Mouse (Mus musculus) c-Kit-negative CD71-positive TER-119-positive erythroid progenitor cells, embryonic 14.5 days (primary cell): ENCODE data around the gene Olfr1061.
"Not testable (repeated sequence)": the region's sequence is repeated elsewhere in the genome, so short reads cannot be mapped to it uniquely, and the experiment has no call there.

Experiments used
- DNase-seq: peaks from one replicate; pipeline ENCODE4 v3.0.0-alpha.2; 2013; ENCODE audit warnings: low read depth, low spot score

Gene Olfr1061

DNA sequence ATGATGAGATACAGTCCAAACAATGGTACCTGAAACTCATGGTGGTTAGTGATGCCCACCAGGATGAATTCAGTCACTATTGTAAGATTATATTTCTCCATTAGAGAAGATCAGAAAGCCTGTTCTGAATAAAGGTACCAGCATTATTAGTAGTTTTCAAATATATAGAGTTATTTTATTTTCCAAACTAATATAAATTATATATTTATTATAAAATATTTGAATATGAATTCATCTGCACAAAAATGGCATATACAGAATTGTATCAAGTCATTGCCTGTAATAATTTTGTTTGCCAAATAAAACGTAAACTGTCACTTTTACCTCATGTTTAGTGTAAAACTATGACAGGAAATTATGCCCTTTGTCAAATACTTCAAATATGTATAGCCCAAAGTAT, at the start of gene Olfr1061:
Olfr1061 (minus strand) TSS at position 101 of the 400 bp plus-strand sequence.
- DNase-seq = no peak

DNA sequence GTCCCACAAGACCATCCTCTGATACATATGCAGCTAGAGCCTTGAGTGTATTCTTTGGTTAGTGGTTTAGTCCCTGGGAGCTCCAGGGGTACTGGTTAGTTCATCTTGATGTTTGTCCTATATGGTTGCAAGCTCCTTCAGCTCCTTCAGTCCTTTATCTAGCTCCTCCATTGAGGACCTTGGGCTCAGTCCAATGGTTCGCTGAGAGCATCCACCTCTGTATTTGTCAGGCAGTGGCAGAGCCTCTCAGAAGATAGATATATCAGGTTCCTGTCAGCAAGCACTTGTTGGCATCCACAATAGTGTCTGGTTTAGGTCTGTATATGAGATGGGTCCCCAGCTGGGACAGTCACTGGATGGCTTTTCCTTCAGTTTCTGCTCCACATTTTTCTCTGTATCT, 46.6 kb upstream of the Olfr1061 start:
- no peak for DNase-seq

DNA sequence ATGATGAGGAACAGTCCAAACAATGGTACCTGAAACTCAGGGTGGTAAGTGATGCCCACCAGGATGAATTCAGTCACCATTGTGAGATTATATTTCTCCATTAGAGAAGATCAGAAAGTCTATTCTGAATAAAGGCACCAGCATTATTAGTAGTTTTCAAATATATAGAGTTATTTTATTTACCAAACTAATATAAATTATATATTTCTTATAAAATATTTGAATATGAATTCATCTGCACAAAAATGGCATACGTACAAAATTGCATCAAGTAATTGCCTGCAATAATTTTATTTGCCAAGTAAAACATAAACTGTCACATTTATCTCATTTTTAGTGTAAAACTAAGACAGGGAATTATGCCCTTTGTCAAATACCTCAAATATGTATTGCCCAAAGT, 42.3 kb upstream of the Olfr1061 start, which contains the start of gene Olfr1066:
Olfr1066 (minus strand) TSS at position 101 of the 400 bp plus-strand sequence.
- DNase-seq = no peak

DNA sequence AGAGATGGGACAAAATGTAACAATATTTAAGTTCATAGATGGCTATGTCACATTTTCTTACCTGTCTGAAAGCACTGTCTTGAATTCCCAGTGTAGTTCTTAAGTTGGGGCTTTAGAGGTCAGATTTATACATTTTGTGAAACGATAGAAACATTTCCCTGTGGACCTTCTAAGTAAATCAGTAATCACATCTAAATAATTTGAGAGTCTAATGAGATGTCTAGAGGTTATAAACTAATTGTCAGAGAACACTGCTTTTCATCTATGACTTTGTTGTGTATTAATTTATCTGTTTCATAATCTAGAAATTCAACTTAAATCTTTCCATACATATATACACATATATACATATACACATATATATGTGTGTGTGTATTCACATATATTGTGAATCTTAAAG, 36.6 kb upstream of the Olfr1061 start, which contains the start of gene Olfr1065:
Olfr1065 (minus strand) TSS at position 101 of the 400 bp plus-strand sequence.
- DNase-seq = not testable (repeated sequence)

DNA sequence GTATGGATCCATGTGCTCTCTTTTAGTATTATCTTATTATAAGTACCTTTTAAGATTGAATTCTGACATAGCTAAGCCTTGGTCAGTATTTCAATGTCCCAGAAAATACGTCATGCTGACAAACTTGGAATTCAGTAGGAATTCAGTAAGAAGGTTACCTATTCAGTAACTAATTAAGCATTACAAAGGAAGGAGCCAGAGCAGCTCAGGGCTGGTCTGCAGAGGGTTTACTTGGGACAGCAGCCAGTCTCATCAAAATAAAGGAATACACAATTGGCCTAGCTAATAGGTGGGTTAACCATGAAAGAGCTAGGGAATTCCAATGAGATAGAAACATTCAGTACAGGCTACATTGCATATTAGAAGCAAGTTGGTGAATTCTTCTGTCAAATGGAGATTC, 28.3 kb upstream of the Olfr1061 start:
- DNase-seq = not testable (repeated sequence)

DNA sequence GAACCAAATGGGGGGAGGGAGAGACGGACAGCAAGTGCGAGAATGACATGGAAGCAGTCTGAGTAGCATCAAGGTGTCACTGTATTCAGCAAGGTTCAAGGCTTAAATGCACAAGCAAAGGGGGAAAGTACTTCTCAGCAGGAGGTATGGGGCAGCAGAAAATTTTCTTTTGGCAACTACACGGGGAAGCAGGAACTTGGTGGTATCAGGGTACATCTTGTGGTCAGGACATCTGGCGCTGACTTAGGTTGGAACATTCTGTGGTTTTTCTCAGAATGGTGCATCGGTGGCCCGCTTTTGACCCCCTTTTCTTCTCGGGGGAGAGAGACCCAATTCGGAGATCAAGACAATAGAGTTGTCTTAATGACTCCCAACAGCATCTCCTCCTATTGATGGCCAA, 14.7 kb upstream of the Olfr1061 start:
- DNase-seq = not testable (repeated sequence)

DNA sequence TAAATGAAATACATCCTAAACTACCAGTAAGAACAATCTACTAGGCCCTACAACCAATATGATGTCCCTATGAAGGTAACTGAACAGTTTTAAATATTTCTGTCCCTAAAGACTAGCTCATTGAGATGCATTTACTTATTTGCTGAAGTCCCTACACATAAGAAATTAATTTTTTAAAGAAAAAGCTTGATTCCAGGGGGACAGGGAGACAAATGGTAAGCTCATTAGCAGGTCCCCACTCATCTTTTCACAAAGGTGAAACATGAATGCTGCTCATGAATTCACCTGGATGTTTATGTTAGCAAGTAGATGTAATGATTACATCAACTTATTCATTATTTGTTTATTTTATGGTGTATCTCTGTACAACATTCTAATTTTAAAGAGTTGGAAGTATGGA, 12.8 kb upstream of the Olfr1061 start, which contains the start of gene Olfr1062:
Olfr1062 (minus strand) TSS at position 101 of the 400 bp plus-strand sequence.
- DNase-seq = not testable (repeated sequence)

DNA sequence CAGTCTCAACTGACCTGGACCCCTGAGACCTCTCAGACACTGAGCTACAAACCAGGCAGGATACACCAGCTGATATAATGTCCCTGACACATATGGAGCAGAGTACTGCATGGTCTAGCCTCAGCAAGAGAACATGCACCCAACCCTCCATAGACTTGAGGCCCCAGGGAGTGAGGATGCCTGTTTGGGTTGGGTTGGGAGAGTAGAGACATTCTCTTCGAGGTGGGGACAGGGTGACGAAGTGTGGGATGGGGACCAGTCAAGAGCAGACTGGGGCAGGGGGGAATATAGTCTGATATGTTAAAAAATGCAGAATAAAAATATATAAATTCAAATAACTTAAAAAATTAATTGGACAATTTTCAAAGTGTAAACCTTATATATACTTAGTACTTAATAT, 18.7 kb downstream of the Olfr1061 start:
- DNase-seq = no peak

DNA sequence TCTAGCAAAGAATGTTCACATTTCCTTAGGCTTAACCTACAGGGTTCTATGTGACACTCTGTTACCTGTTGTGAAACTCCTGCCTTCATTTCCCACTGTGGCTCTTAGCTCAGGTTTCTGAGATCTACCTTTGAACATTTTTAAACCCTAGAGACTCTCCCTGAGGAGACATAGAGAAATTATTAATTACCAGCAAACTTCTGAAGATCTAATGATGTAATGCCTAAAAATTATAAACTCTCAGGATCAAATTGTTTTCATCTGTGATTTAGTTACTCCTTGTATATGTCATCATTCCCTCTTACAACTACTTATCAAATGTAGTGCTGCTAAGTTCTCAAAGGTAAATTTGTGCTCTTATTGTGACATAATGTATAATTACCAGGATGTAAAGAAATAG, 25.4 kb downstream of the Olfr1061 start, which contains the start of gene Olfr1058:
Olfr1058 (minus strand) TSS at position 101 of the 400 bp plus-strand sequence.
- DNase-seq = not testable (repeated sequence)

DNA sequence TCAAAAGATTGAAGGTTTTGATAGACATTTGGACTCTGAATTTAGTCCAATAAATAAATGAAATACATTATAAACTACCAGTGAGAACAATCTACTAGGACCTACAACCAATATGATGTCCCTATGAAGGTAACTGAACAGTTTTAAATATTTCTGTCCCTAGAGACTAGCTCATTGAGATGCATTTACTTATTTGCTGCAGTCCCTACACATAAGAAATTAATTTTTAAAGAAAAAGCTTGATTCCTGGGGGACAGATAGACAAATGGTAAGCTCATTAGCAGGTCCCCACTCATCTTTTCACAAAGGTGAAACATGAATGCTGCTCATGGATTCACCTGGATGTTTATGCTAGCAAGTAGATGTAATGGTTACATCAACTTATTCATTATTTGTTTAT, 35.6 kb downstream of the Olfr1061 start, which contains the start of gene Olfr1057:
Olfr1057 (minus strand) TSS at position 101 of the 400 bp plus-strand sequence.
- no peak for DNase-seq

DNA sequence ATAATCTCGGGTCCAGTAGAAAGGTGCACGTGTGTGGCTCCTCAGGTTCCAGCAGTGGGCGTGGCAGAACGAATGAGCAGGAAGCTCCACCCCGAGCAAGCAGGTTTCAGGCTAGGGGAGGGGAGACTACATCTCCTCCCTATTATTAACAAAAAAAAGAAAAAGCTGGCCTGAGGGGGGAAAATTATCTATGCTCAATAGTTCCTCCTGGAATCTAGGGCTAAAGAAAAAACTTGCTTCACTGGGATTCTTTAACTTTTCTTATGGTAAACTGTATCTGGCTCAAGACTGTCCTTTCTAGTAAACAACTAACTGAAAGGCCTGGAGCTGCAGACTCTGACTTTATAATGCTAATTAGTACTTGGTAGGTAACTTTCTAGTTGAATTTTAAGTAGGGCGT, 47.5 kb downstream of the Olfr1061 start:
- DNase-seq = not testable (repeated sequence)
